Mouse (Mus musculus): Measurements from ENCODE around the gene Tnfsfm13.

DNA sequence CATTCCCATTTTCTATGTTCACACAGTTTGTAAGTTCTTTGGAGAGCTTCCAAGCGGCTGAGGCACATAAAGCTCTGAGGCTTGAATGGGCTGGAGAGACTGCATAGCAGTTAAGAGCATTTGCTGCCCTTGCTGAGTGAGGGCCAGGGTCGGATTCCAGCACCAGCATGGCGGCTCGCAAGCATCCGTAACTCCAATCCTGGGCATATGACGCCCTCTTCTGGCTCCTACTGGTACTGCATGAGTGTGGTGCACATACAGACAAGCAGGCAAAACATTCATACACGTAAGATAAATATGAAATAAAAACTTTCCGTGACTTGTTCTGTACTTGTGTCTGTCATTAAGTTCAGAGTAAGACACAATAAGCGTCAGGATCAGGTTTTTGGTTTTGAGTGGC is 19.6 kb upstream of the Tnfsfm13 start:
- TF ChIP-seq CTCF (IDR thresholded peaks at IDR 0.05; ENCODE audit: low read depth, low read length): peak; percentile 85
- TF ChIP-seq POLR2A (IDR thresholded peaks at IDR 0.05; ENCODE audit: borderline replicate concordance, low read depth, low read length): no peak
